Mouse (Mus musculus) heart, adult 2 months (tissue): ENCODE results near the gene Zfand3. TPM values are rescaled to one million over a fixed set of nuclear protein-coding genes. Genes with fewer than 3 reads are reported as not detected.
A peak's percentile ranks its signal among the peaks of the same experiment; 100 is the strongest.

Source experiments
- DNase-seq, 2 experiments: peaks; one replicate each; pipeline ENCODE4 v3.0.0; 2021
- H3K27ac ChIP-seq: fragments of 200-600 bp; 2 replicates; pipeline ENCODE4 v1.8.1; 2022
- H3K27me3 ChIP-seq: fragments of 200-500 bp; 2 replicates; pipeline ENCODE4 v1.6.1; 2012; ENCODE audit warnings: mild to moderate bottlenecking, low read length, inconsistent platforms, mixed read lengths; ENCODE audit not compliant: control insufficient read depth, insufficient read depth
- H3K36me3 ChIP-seq: fragments of 200-500 bp; 2 replicates; pipeline ENCODE4 v1.6.1; 2012; ENCODE audit warnings: low read length, inconsistent platforms; ENCODE audit not compliant: control insufficient read depth, insufficient read depth
- H3K4me1 ChIP-seq: fragments of 200-500 bp; 2 replicates; pipeline ENCODE4 v1.6.1; 2011; ENCODE audit warnings: low read length; ENCODE audit not compliant: control insufficient read depth, insufficient read depth
- H3K4me3 ChIP-seq: fragments of 200-600 bp; 2 replicates; pipeline ENCODE4 v1.8.1; 2022
- H3K79me2 ChIP-seq: fragments of 200-500 bp; replicated peaks from 2 replicates; pipeline ENCODE4 v1.6.1; 2012; ENCODE audit warnings: mild to moderate bottlenecking, inconsistent platforms, low read length, moderate library complexity, mixed read lengths; ENCODE audit not compliant: control insufficient read depth, insufficient read depth
- H3K9ac ChIP-seq: fragments of 200-500 bp; 2 replicates; pipeline ENCODE4 v1.6.1; 2012; ENCODE audit warnings: low read depth, mild to moderate bottlenecking, control low read depth, inconsistent platforms, low read length, mixed read lengths
- CTCF ChIP-seq: fragments of 200-600 bp; IDR thresholded peaks from 2 replicates; pipeline ENCODE4 v1.8.1; 2022; ENCODE audit warnings: antibody characterized with exemption, mild to moderate bottlenecking, moderate library complexity
- EP300 ChIP-seq: fragments of 200-500 bp; IDR thresholded peaks from 2 replicates; pipeline ENCODE4 v1.6.1; 2011; ENCODE audit warnings: low read depth, low read length, control low read depth; ENCODE audit not compliant: insufficient read depth
- POLR2A ChIP-seq: fragments of 200-500 bp; IDR thresholded peaks from 2 replicates; pipeline ENCODE4 v1.6.1; 2011; ENCODE audit warnings: mild to moderate bottlenecking, low read depth, low read length, control low read depth; ENCODE audit not compliant: insufficient read depth
- WGBS: fragments of 180-500 bp; shearing (Covaris S2); methylation state at CpG from one replicate; pipeline ENCODE4 v1.1.7; 2018; 5-methylcytosine and 5-hydroxymethylcytosine counted together
- intact Hi-C: fragments of 180-260 bp; cut with DNase I; formaldehyde crosslinking; loops from one replicate; pipeline ENCODE4 v1.15.1; 2025
- polyA plus RNA-seq: library from polyadenylated mRNA; depleted of rRNA; stranded (reverse); fragments of >200 nt; gene quantifications from 2 replicates; pipeline ENCODE4 v1.2.3, GENCODE M21; 2012
- total RNA-seq, 2 experiments: library from RNA; stranded (reverse); gene quantifications; 2 replicates each; pipeline ENCODE4 v1.2.3; 2021

Gene Zfand3
- total and polyA plus RNA-seq, 3 experiments, result 106 to 149 (median 130) TPM

- peaks cover 50% of the 10 kb centered on the region for H3K4me1 ChIP-seq
- no peaks in the 10 kb centered on the region for H3K27me3 ChIP-seq
- no peaks in the 10 kb centered on the region for H3K36me3 ChIP-seq
- no peak overlapping the region for H3K9ac ChIP-seq
- H3K79me2 ChIP-seq, result no peaks in the 10 kb centered on the region; the same call in 1 of the 2 replicates
- peak; percentile 35 for TF ChIP-seq CTCF
- TF ChIP-seq EP300, result no peak
- peak in 1 of 2 experiments; percentile 33 for DNase-seq
- WGBS, result 36% methylated on average over 13 of the region's 13 CpGs
- intact Hi-C loops, result loop anchor here (5.0 to 10.0 kb wide), 3 partner anchors 87 to 225 kb away; partner anchors contain the start of gene Mdga1
- no peak overlapping the region for H3K4me3 ChIP-seq
- peak overlapping the region; percentile 53 for H3K27ac ChIP-seq
These were observed 195.1 kb downstream of the Zfand3 start for GRCm38 (mm10) chr17:30199374-30200247.

- no peaks in the 10 kb centered on the region for H3K36me3 ChIP-seq
- no peaks in the 10 kb centered on the region for H3K27me3 ChIP-seq
- intact Hi-C loops, result no loop called here
- 51% methylated on average over 4 of the region's 4 CpGs for WGBS
- no peak overlapping the region; the same call in 1 of the 2 replicates for H3K27ac ChIP-seq
- H3K4me3 ChIP-seq, result no peak overlapping the region
- peaks cover 48% of the 10 kb centered on the region for H3K4me1 ChIP-seq
- H3K79me2 ChIP-seq, result no peaks in the 10 kb centered on the region; the same call in none of the 2 replicates
- TF ChIP-seq CTCF (no peak), EP300 (no peak)
- DNase-seq, result peak in 1 of 2 experiments; percentile 41
- H3K9ac ChIP-seq, result no peak overlapping the region
These were observed 195.8 kb downstream of the Zfand3 start for GRCm38 (mm10) chr17:30200283-30200682.

GRCm38 (mm10) chr17:30205062-30205825, 200.7 kb downstream of the Zfand3 start:
- no peak for TF ChIP-seq EP300
- TF ChIP-seq POLR2A, result no peak
- no peak for TF ChIP-seq CTCF
- no peaks in the 10 kb centered on the region; the same call in none of the 2 replicates for H3K79me2 ChIP-seq
- no peaks in the 10 kb centered on the region for H3K36me3 ChIP-seq
- H3K9ac ChIP-seq, result no peak overlapping the region
- WGBS, result 78% methylated on average over 17 of the region's 17 CpGs
- H3K4me1 ChIP-seq, result peaks cover 15% of the 10 kb centered on the region
- no peak for DNase-seq
- H3K27me3 ChIP-seq, result no peaks in the 10 kb centered on the region
- H3K27ac ChIP-seq, result no peak overlapping the region
- intact Hi-C loops, result no loop called here
- no peak overlapping the region for H3K4me3 ChIP-seq

GRCm38 (mm10) chr17:30210262-30210661, 205.7 kb downstream of the Zfand3 start:
- Histone ChIP-seq H3K4me1 (peaks cover 2% of the 10 kb centered on the region; the same call in 1 of the 2 replicates), H3K27ac (no peak overlapping the region), H3K4me3 (no peak overlapping the region), H3K9ac (no peak overlapping the region), H3K27me3 (no peaks in the 10 kb centered on the region), H3K79me2 (no peaks in the 10 kb centered on the region), H3K36me3 (no peaks in the 10 kb centered on the region)
- intact Hi-C loops, result no loop called here
- 83% methylated on average over 8 of the region's 8 CpGs for WGBS
- TF ChIP-seq EP300 (no peak), POLR2A (no peak), CTCF (no peak)
- no peak for DNase-seq

GRCm38 (mm10) chr17:30210936-30211335, 206.4 kb downstream of the Zfand3 start:
- Histone ChIP-seq H3K36me3 (no peaks in the 10 kb centered on the region), H3K9ac (no peak overlapping the region), H3K4me3 (no peak overlapping the region), H3K27me3 (no peaks in the 10 kb centered on the region), H3K79me2 (no peaks in the 10 kb centered on the region), H3K4me1 (peaks cover 4% of the 10 kb centered on the region; the same call in 1 of the 2 replicates), H3K27ac (no peak overlapping the region)
- no peak for TF ChIP-seq EP300
- no peak for TF ChIP-seq CTCF
- no peak for TF ChIP-seq POLR2A
- intact Hi-C loops, result no loop called here
- DNase-seq, result no peak
- 80% methylated on average over 6 of the region's 6 CpGs for WGBS

- no peak overlapping the region for H3K27ac ChIP-seq
- 63% methylated on average over 12 of the region's 12 CpGs for WGBS
- intact Hi-C loops, result no loop called here
- H3K4me1 ChIP-seq, result peaks cover 5% of the 10 kb centered on the region; the same call in 1 of the 2 replicates
- no peak for DNase-seq
- H3K4me3 ChIP-seq, result no peak overlapping the region
- H3K9ac ChIP-seq, result no peak overlapping the region
- no peaks in the 10 kb centered on the region for H3K27me3 ChIP-seq
- H3K79me2 ChIP-seq, result no peaks in the 10 kb centered on the region
- TF ChIP-seq CTCF (no peak), POLR2A (no peak), EP300 (no peak)
- H3K36me3 ChIP-seq, result no peaks in the 10 kb centered on the region
These were observed 208.1 kb downstream of the Zfand3 start for GRCm38 (mm10) chr17:30212647-30213046.
